Mouse (Mus musculus): ENCODE measurements around the gene Foxe3. TPM values are rescaled to one million over a fixed set of nuclear protein-coding genes. Genes with fewer than 3 reads are reported as not detected.

The Foxe3 gene
- polyA plus RNA-seq, 1 experiment from 2014 or later = not detected

- Histone ChIP-seq H3K4me2 (replicated peaks; ENCODE audit: low read depth, low read length) (peak overlapping the region; percentile 79), H3K4me1 (ENCODE audit: insufficient read depth, low read length) (peaks cover 14% of the 10 kb centered on the region), H3K4me3 (ENCODE audit: low read length) (peak overlapping the region; percentile 69), H3K27me3 (ENCODE audit: insufficient read depth, low read length) (peaks cover 70% of the 10 kb centered on the region), H3K36me3 (ENCODE audit: insufficient read depth, low read length) (no peaks in the 10 kb centered on the region), H3K27ac (ENCODE audit: low read length) (peak overlapping the region; percentile 94), H3K9ac (replicated peaks; ENCODE audit: low read length) (peak overlapping the region; percentile 75), H3K9me3 (ENCODE audit: low read length) (no peaks in the 10 kb centered on the region)
- under 1% methylated on average over 100 of the region's 103 CpGs for WGBS
- peak; percentile 46 for ATAC-seq (ENCODE audit: low FRiP score, low TSS enrichment)
Measured at GRCm38 (mm10) chr4:114907951-114908828, 17.6 kb downstream of the Foxe3 start.

GRCm38 (mm10) chr4:114907056-114907917 is 18.5 kb downstream of the Foxe3 start:
- peak overlapping the region; percentile 69 for H3K4me3 ChIP-seq (ENCODE audit: low read length)
- peaks cover 66% of the 10 kb centered on the region for H3K27me3 ChIP-seq (ENCODE audit: insufficient read depth, low read length)
- H3K9me3 ChIP-seq (ENCODE audit: low read length) = no peaks in the 10 kb centered on the region
- peak overlapping the region; percentile 75 for H3K9ac ChIP-seq (replicated peaks; ENCODE audit: low read length)
- H3K4me1 ChIP-seq (ENCODE audit: insufficient read depth, low read length) = peaks cover 14% of the 10 kb centered on the region; the same call in 1 of the 2 replicates
- peak overlapping the region; percentile 94 for H3K27ac ChIP-seq (ENCODE audit: low read length)
- 2% methylated on average over 74 of the region's 74 CpGs for WGBS
- ATAC-seq (ENCODE audit: low FRiP score, low TSS enrichment) = no peak
- no peaks in the 10 kb centered on the region for H3K36me3 ChIP-seq (ENCODE audit: insufficient read depth, low read length)
- peak overlapping the region; percentile 79 for H3K4me2 ChIP-seq (replicated peaks; ENCODE audit: low read depth, low read length)

- no peak for ATAC-seq (ENCODE audit: low FRiP score, low TSS enrichment)
- Histone ChIP-seq H3K4me3 (ENCODE audit: low read length) (peak overlapping the region; percentile 69), H3K36me3 (ENCODE audit: insufficient read depth, low read length) (no peaks in the 10 kb centered on the region), H3K27me3 (ENCODE audit: insufficient read depth, low read length) (peaks cover 61% of the 10 kb centered on the region), H3K9me3 (ENCODE audit: low read length) (no peaks in the 10 kb centered on the region), H3K4me1 (ENCODE audit: insufficient read depth, low read length) (peaks cover 18% of the 10 kb centered on the region; the same call in 1 of the 2 replicates), H3K4me2 (replicated peaks; ENCODE audit: low read depth, low read length) (peak overlapping the region; percentile 79), H3K27ac (ENCODE audit: low read length) (peak overlapping the region; percentile 94; the same call in 1 of the 2 replicates), H3K9ac (replicated peaks; ENCODE audit: low read length) (peak overlapping the region; percentile 75)
- 29% methylated on average over 10 of the region's 10 CpGs for WGBS
Measured at GRCm38 (mm10) chr4:114905969-114906680, 19.7 kb downstream of the Foxe3 start.

GRCm38 (mm10) chr4:114905501-114905900 is 20.3 kb downstream of the Foxe3 start:
- WGBS = 61% methylated on average over 3 of the region's 3 CpGs
- H3K4me2 ChIP-seq (replicated peaks; ENCODE audit: low read depth, low read length) = peak overlapping the region; percentile 79
- H3K27me3 ChIP-seq (ENCODE audit: insufficient read depth, low read length) = peaks cover 61% of the 10 kb centered on the region
- H3K4me3 ChIP-seq (ENCODE audit: low read length) = peak overlapping the region; percentile 69
- peak overlapping the region; percentile 75 for H3K9ac ChIP-seq (replicated peaks; ENCODE audit: low read length)
- peak overlapping the region; percentile 27; the same call in 1 of the 2 replicates for H3K27ac ChIP-seq (ENCODE audit: low read length)
- no peaks in the 10 kb centered on the region for H3K9me3 ChIP-seq (ENCODE audit: low read length)
- H3K36me3 ChIP-seq (ENCODE audit: insufficient read depth, low read length) = no peaks in the 10 kb centered on the region
- ATAC-seq (ENCODE audit: low FRiP score, low TSS enrichment) = no peak
- peaks cover 18% of the 10 kb centered on the region; the same call in 1 of the 2 replicates for H3K4me1 ChIP-seq (ENCODE audit: insufficient read depth, low read length)

- no peaks in the 10 kb centered on the region for H3K36me3 ChIP-seq (ENCODE audit: insufficient read depth, low read length)
- WGBS = 23% methylated on average over 11 of the region's 11 CpGs
- H3K9ac ChIP-seq (replicated peaks; ENCODE audit: low read length) = 0 out of 2 replicates have a peak overlapping the region, but pooled peaks have one; percentile 48
- H3K4me2 ChIP-seq (replicated peaks; ENCODE audit: low read depth, low read length) = peak overlapping the region; percentile 79
- H3K27ac ChIP-seq (ENCODE audit: low read length) = 0 out of 2 replicates have a peak overlapping the region, but pooled peaks have one; percentile 57
- no peaks in the 10 kb centered on the region for H3K9me3 ChIP-seq (ENCODE audit: low read length)
- peaks cover 75% of the 10 kb centered on the region for H3K27me3 ChIP-seq (ENCODE audit: insufficient read depth, low read length)
- peak overlapping the region; percentile 41 for H3K4me3 ChIP-seq (ENCODE audit: low read length)
- no peak for ATAC-seq (ENCODE audit: low FRiP score, low TSS enrichment)
- peaks cover 18% of the 10 kb centered on the region; the same call in 1 of the 2 replicates for H3K4me1 ChIP-seq (ENCODE audit: insufficient read depth, low read length)
Measured at GRCm38 (mm10) chr4:114903422-114903782, 22.4 kb downstream of the Foxe3 start.

- Histone ChIP-seq H3K4me2 (replicated peaks; ENCODE audit: low read depth, low read length) (peak overlapping the region; percentile 79), H3K4me1 (ENCODE audit: insufficient read depth, low read length) (peaks cover 15% of the 10 kb centered on the region; the same call in 1 of the 2 replicates), H3K27ac (ENCODE audit: low read length) (peak overlapping the region; percentile 57), H3K27me3 (ENCODE audit: insufficient read depth, low read length) (peaks cover 73% of the 10 kb centered on the region), H3K9me3 (ENCODE audit: low read length) (no peaks in the 10 kb centered on the region), H3K36me3 (ENCODE audit: insufficient read depth, low read length) (no peaks in the 10 kb centered on the region), H3K9ac (replicated peaks; ENCODE audit: low read length) (peak overlapping the region; percentile 48), H3K4me3 (ENCODE audit: low read length) (peak overlapping the region; percentile 41)
- no peak for ATAC-seq (ENCODE audit: low FRiP score, low TSS enrichment)
- WGBS = 6% methylated on average over 39 of the region's 39 CpGs
Measured at GRCm38 (mm10) chr4:114902641-114903421, 23.0 kb downstream of the Foxe3 start.

GRCm38 (mm10) chr4:114901643-114902351 is 24.0 kb downstream of the Foxe3 start:
- peak overlapping the region; percentile 48 for H3K9ac ChIP-seq (replicated peaks; ENCODE audit: low read length)
- peak overlapping the region; percentile 41 for H3K4me3 ChIP-seq (ENCODE audit: low read length)
- H3K36me3 ChIP-seq (ENCODE audit: insufficient read depth, low read length) = no peaks in the 10 kb centered on the region
- 0 out of 2 replicates have a peak, but pooled peaks cover 13% of the 10 kb centered on the region for H3K4me1 ChIP-seq (ENCODE audit: insufficient read depth, low read length)
- H3K9me3 ChIP-seq (ENCODE audit: low read length) = no peaks in the 10 kb centered on the region
- H3K27me3 ChIP-seq (ENCODE audit: insufficient read depth, low read length) = peaks cover 68% of the 10 kb centered on the region
- peak overlapping the region; percentile 79 for H3K4me2 ChIP-seq (replicated peaks; ENCODE audit: low read depth, low read length)
- no peak overlapping the region for H3K27ac ChIP-seq (ENCODE audit: low read length)
- peak; percentile 66 for ATAC-seq (ENCODE audit: low FRiP score, low TSS enrichment)
- under 1% methylated on average over 41 of the region's 42 CpGs for WGBS

GRCm38 (mm10) chr4:114900866-114901642 is 24.8 kb downstream of the Foxe3 start:
- Histone ChIP-seq H3K27me3 (ENCODE audit: insufficient read depth, low read length) (peaks cover 65% of the 10 kb centered on the region), H3K4me1 (ENCODE audit: insufficient read depth, low read length) (0 out of 2 replicates have a peak, but pooled peaks cover 13% of the 10 kb centered on the region), H3K4me3 (ENCODE audit: low read length) (peak overlapping the region; percentile 41), H3K36me3 (ENCODE audit: insufficient read depth, low read length) (no peaks in the 10 kb centered on the region), H3K9me3 (ENCODE audit: low read length) (no peaks in the 10 kb centered on the region), H3K9ac (replicated peaks; ENCODE audit: low read length) (peak overlapping the region; percentile 48), H3K27ac (ENCODE audit: low read length) (no peak overlapping the region), H3K4me2 (replicated peaks; ENCODE audit: low read depth, low read length) (peak overlapping the region; percentile 79)
- no peak for ATAC-seq (ENCODE audit: low FRiP score, low TSS enrichment)
- 12% methylated on average over 33 of the region's 33 CpGs for WGBS
